Mouse (Mus musculus) lung, adult 2 months (tissue): ENCODE data around the gene Plekhh3.
A peak's percentile ranks its signal among the peaks of the same experiment; 100 is the strongest.

Experiments
- CTCF ChIP-seq: fragments of 200-500 bp; IDR thresholded peaks from 2 replicates; pipeline ENCODE4 v1.5.1; 2011; ENCODE audit warnings: mild to moderate bottlenecking, low read length, control low read depth; ENCODE audit not compliant: insufficient read depth
- POLR2A ChIP-seq: fragments of 200-500 bp; IDR thresholded peaks from 2 replicates; pipeline ENCODE4 v1.6.1; 2011; ENCODE audit warnings: low read depth, mild to moderate bottlenecking, control low read depth, low read length, borderline replicate concordance; ENCODE audit errors: extremely low read depth

GRCm38 (mm10) chr11:101176933-101177773, 6.0 kb upstream of the Plekhh3 start:
- TF ChIP-seq CTCF (peak; percentile 63), POLR2A (no peak)
